In genomic region chr15:25679616-25680015, GRCm38 (mm10) we compare ENCODE assay signal across 14 mouse cellular contexts. TPM values are rescaled to one million over a fixed set of nuclear protein-coding genes. Genes with fewer than 3 reads are reported as not detected.
DNase-seq lines count a peak whose midpoint lies in the region; ATAC-seq and TF ChIP-seq lines count a peak whose summit lies in the region.
"Had no signal": no experiment of that assay in that cellular context is flagged by ENCODE, and none has a peak within 500 bp of the region (broad histone marks: within the 10 kb centered on the region; RNA-seq: fewer than 3 reads in every experiment).

No protein-coding gene starts in this region.

- no peak for ATAC-seq in heart, embryonic 13.5 days (ENCODE audit: extremely low read depth, insufficient number of reproducible peaks, low FRiP score, low TSS enrichment)
- no peak for ATAC-seq in kidney, embryonic 15.5 days (replicated peaks; ENCODE audit: low FRiP score)
- ATAC-seq: activated CD4-positive, CD25-positive, alpha-beta regulatory T cell, adult 4 months; inflammation-experienced regulatory T-cells, adult 6 months; intestine, postnatal 0 days; Patski had no signal

- H3K4me3 ChIP-seq in heart, embryonic 13.5 days = no peak overlapping the region
- H3K4me3 ChIP-seq in heart, embryonic 10.5 days = no peak overlapping the region
- no peak overlapping the region for H3K4me3 ChIP-seq in kidney, embryonic 15.5 days (replicated peaks)
- H3K4me3 ChIP-seq in embryonic fibroblast, embryonic 13.5 days (ENCODE audit: insufficient read depth, low read length) = no peak overlapping the region
- H3K4me3 ChIP-seq: forebrain, embryonic 12.5 days had no signal

- DNase-seq in heart, embryonic 10.5 days (ENCODE audit: low spot score) = no peak
- DNase-seq in kidney, postnatal 14 days = no peak
- peak; percentile 57 for DNase-seq in NIH3T3 (ENCODE audit: low read depth)
- no peak for DNase-seq in embryo, embryonic 10.5 days (ENCODE audit: low spot score)
- DNase-seq: gastrocnemius, postnatal 10 days had no signal

- peaks cover 50% of the 10 kb centered on the region for H3K27me3 ChIP-seq in heart, embryonic 13.5 days (replicated peaks)
- peaks cover 40% of the 10 kb centered on the region for H3K27me3 ChIP-seq in heart, embryonic 10.5 days (ENCODE audit: insufficient read depth, poor library complexity, severe bottlenecking)
- no peaks in the 10 kb centered on the region for H3K27me3 ChIP-seq in kidney, embryonic 15.5 days
- H3K27me3 ChIP-seq: Patski had no signal

- no peak overlapping the region for H3K27ac ChIP-seq in heart, embryonic 13.5 days (replicated peaks)
- H3K27ac ChIP-seq in heart, embryonic 10.5 days = no peak overlapping the region
- 0 out of 2 replicates have a peak overlapping the region, but pooled peaks have one; percentile 46 for H3K27ac ChIP-seq in kidney, embryonic 15.5 days
- peak overlapping the region; percentile 65; the same call in 1 of the 2 replicates for H3K27ac ChIP-seq in embryonic fibroblast, embryonic 13.5 days (ENCODE audit: insufficient read depth, low read length)
- H3K27ac ChIP-seq: hindbrain, embryonic 14.5 days had no signal

- peaks cover 36% of the 10 kb centered on the region for H3K4me1 ChIP-seq in heart, embryonic 13.5 days
- H3K4me1 ChIP-seq in heart, embryonic 10.5 days = peaks cover 46% of the 10 kb centered on the region
- peaks cover 59% of the 10 kb centered on the region for H3K4me1 ChIP-seq in kidney, embryonic 15.5 days
- H3K4me1 ChIP-seq in embryonic fibroblast, embryonic 13.5 days (ENCODE audit: control insufficient read depth, insufficient read depth, low read length) = peaks cover 31% of the 10 kb centered on the region

- TF ChIP-seq POLR2A in embryonic fibroblast, embryonic 13.5 days (IDR thresholded peaks at IDR 0.05; ENCODE audit: low read depth, low read length) = no peak

- no peak overlapping the region for H3K9ac ChIP-seq in heart, embryonic 13.5 days
- H3K9ac ChIP-seq in kidney, embryonic 15.5 days = no peak overlapping the region
- H3K9ac ChIP-seq: forebrain, embryonic 12.5 days; hindbrain, embryonic 14.5 days had no signal

- no peaks in the 10 kb centered on the region for H3K9me3 ChIP-seq in heart, embryonic 13.5 days
- no peaks in the 10 kb centered on the region for H3K9me3 ChIP-seq in heart, embryonic 10.5 days
- no peaks in the 10 kb centered on the region for H3K9me3 ChIP-seq in kidney, embryonic 15.5 days (replicated peaks)
- H3K9me3 ChIP-seq: forebrain, embryonic 12.5 days had no signal

- H3K4me2 ChIP-seq in heart, embryonic 13.5 days = peak overlapping the region; percentile 60; the same call in 1 of the 2 replicates
- H3K4me2 ChIP-seq in kidney, embryonic 15.5 days = no peak overlapping the region
- H3K4me2 ChIP-seq: forebrain, embryonic 12.5 days; hindbrain, embryonic 14.5 days had no signal

- TF ChIP-seq CTCF in embryonic fibroblast, embryonic 13.5 days (IDR thresholded peaks at IDR 0.05; ENCODE audit: borderline replicate concordance, insufficient read depth, low read length) = no peak

- no peaks in the 10 kb centered on the region for H3K36me3 ChIP-seq in heart, embryonic 13.5 days
- H3K36me3 ChIP-seq in heart, embryonic 10.5 days = 0 out of 2 replicates have a peak, but pooled peaks cover 8% of the 10 kb centered on the region
- H3K36me3 ChIP-seq in kidney, embryonic 15.5 days = peaks cover 6% of the 10 kb centered on the region; the same call in 1 of the 2 replicates
- H3K36me3 ChIP-seq: forebrain, embryonic 12.5 days had no signal

- 65% methylated on average over 4 of the region's 4 CpGs for WGBS in heart, embryonic 13.5 days
- 66% methylated on average over 4 of the region's 4 CpGs for WGBS in heart, embryonic 10.5 days
- 86% methylated on average over 4 of the region's 4 CpGs for WGBS in kidney, embryonic 15.5 days

RNA-seq across cellular contexts. Expression of gene Myo10, which starts 57.3 kb away (rescaled TPM):
- polyA plus RNA-seq in heart, embryonic 13.5 days (2015; fragmentation: Nextera tagmentation; extraction: Ambion mirVana) = 11.0 and 12.1 TPM in 2 replicates
- polyA plus RNA-seq in heart, embryonic 10.5 days (2016; fragmentation: Nextera tagmentation; extraction: Ambion mirVana) = 14.4 and 21.0 TPM in 2 replicates
- 39.3 and 40.5 TPM in 2 replicates for polyA plus RNA-seq in kidney, embryonic 15.5 days (2015; fragmentation: Nextera tagmentation; extraction: Ambion mirVana)
- 47.8 and 49.9 TPM in 2 replicates for polyA plus RNA-seq in embryonic fibroblast, embryonic 13.5 days (2011; ENCODE audit: insufficient read length, low read depth, missing spikeins)

Comparison
In these comparisons a context has a peak if more than half of its experiments do, and no peak if none do; other contexts are left out.
1. H3K27ac ChIP-seq: peak in kidney, embryonic 15.5 days (single experiment) and embryonic fibroblast, embryonic 13.5 days (single experiment); none in heart, embryonic 13.5 days (single experiment) and heart, embryonic 10.5 days (single experiment).